Mouse (Mus musculus): ENCODE results near the gene Serpinb6a. TPM values are rescaled to one million over a fixed set of nuclear protein-coding genes. Genes with fewer than 3 reads are reported as not detected.

Gene Serpinb6a
- 85.4 and 97.9 TPM in 2 replicates for polyA plus RNA-seq (2012; rRNA removed; ENCODE audit: low replicate concordance)

GRCm38 (mm10) chr13:34002058-34003006, at the start of gene Serpinb6a, which contains the start of gene Ripk1:
Gene Serpinb6a (minus strand): TSS chr13:34002794.
Gene Ripk1 (plus strand): TSS chr13:34002363.

GRCm38 (mm10) chr13:34037172-34038055, 34.8 kb upstream of the Serpinb6a start, which contains the start of gene Bphl:
Gene Bphl (plus strand): TSS chr13:34037597.

GRCm38 (mm10) chr13:33964206-33965046, 38.2 kb downstream of the Serpinb6a start, which contains the start of gene Nqo2:
Gene Nqo2 (plus strand): TSS chr13:33964687.

GRCm38 (mm10) chr13:33905176-33905954, 97.2 kb downstream of the Serpinb6a start, which contains the start of gene Serpinb6c:
Gene Serpinb6c (minus strand): TSS chr13:33905708.

Other genes with a start within 250 kb of the Serpinb6a start
- not detected in 2 replicates for gene Serpinb6e, start 159.4 kb downstream of the Serpinb6a start, polyA plus RNA-seq (2012; rRNA removed; ENCODE audit: low replicate concordance)
- 0.23 and 0.57 TPM in 2 replicates for gene Serpinb6c, start 97.1 kb downstream of the Serpinb6a start, polyA plus RNA-seq (2012; rRNA removed; ENCODE audit: low replicate concordance)
- gene Nqo2, start 38.1 kb downstream of the Serpinb6a start, polyA plus RNA-seq (2012; rRNA removed; ENCODE audit: low replicate concordance) = 9.8 and 14.5 TPM in 2 replicates
- gene Ripk1, start 431 bp downstream of the Serpinb6a start, polyA plus RNA-seq (2012; rRNA removed; ENCODE audit: low replicate concordance) = 7.6 and 11.5 TPM in 2 replicates
- gene Bphl, start 34.8 kb upstream of the Serpinb6a start, polyA plus RNA-seq (2012; rRNA removed; ENCODE audit: low replicate concordance) = 49.4 and 69.3 TPM in 2 replicates
- gene Tubb2a, start 75.2 kb upstream of the Serpinb6a start, polyA plus RNA-seq (2012; rRNA removed; ENCODE audit: low replicate concordance) = 307 and 374 TPM in 2 replicates
- 13.1 and 47.8 TPM in 2 replicates for gene Tubb2b, start 127.7 kb upstream of the Serpinb6a start, polyA plus RNA-seq (2012; rRNA removed; ENCODE audit: low replicate concordance)
- gene Psmg4, start 160.2 kb upstream of the Serpinb6a start, polyA plus RNA-seq (2012; rRNA removed; ENCODE audit: low replicate concordance) = 62.9 and 101 TPM in 2 replicates